Mouse (Mus musculus): ENCODE results near the gene Tuba4a. TPM values are rescaled to one million over a fixed set of nuclear protein-coding genes. Genes with fewer than 3 reads are reported as not detected.

The Tuba4a gene
- polyA plus RNA-seq (2014; fragmentation: Nextera tagmentation; extraction: Ambion mirVana), result 14.0 and 16.4 TPM in 2 replicates

DNA sequence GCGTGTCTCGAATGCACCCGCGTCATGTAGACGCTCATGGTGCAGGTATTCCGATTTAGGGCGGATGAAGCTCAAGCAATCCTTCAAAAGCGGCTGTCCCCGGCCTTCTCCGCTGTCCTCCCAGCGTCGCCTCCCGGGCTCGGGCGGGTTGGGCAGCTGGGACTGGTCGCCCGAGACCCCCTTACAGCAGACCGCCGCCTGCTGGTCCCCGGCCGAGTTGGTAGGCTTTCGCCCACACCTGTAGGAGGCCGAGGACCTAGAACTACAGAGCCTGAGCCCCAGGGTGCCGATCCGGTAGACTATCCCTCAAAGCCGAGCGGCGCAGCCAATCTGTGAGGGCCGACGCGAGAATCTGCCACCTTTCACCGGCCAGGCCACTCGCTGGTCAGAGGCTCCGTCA is at the start of gene Tuba4a:
TSS of gene Tuba4a (minus strand) at position 335 of the 400 bp plus-strand sequence.
- Histone ChIP-seq H3K4me3 (ENCODE audit: low read depth, low read length) (peak within 1 kb of the TSS; percentile 45), H3K36me3 (ENCODE audit: control insufficient read depth, insufficient read depth, low read length) (peaks cover 2% of the 10 kb centered on the region; the same call in 1 of the 2 replicates), H3K9me3 (ENCODE audit: control insufficient read depth, low read length) (no peaks in the 10 kb centered on the region), H3K27ac (replicated peaks; ENCODE audit: low read depth, low read length) (no peak within 1 kb of the TSS), H3K9ac (ENCODE audit: low read length) (peak within 1 kb of the TSS; percentile 40), H3K4me2 (ENCODE audit: low read depth, severe bottlenecking) (peak within 1 kb of the TSS; percentile 96), H3K27me3 (ENCODE audit: control insufficient read depth, insufficient read depth, low read length) (peaks cover 40% of the 10 kb centered on the region), H3K4me1 (ENCODE audit: control insufficient read depth, insufficient read depth, low read length) (peaks cover 17% of the 10 kb centered on the region)
- ATAC-seq (ENCODE audit: insufficient number of reproducible peaks, low FRiP score, low TSS enrichment, low read depth) (peak; percentile 44; the same call in 1 of the 2 replicates), DNase-seq (ENCODE audit: low spot score) (no peak)
- under 1% methylated on average over 34 of the region's 34 CpGs for WGBS

DNA sequence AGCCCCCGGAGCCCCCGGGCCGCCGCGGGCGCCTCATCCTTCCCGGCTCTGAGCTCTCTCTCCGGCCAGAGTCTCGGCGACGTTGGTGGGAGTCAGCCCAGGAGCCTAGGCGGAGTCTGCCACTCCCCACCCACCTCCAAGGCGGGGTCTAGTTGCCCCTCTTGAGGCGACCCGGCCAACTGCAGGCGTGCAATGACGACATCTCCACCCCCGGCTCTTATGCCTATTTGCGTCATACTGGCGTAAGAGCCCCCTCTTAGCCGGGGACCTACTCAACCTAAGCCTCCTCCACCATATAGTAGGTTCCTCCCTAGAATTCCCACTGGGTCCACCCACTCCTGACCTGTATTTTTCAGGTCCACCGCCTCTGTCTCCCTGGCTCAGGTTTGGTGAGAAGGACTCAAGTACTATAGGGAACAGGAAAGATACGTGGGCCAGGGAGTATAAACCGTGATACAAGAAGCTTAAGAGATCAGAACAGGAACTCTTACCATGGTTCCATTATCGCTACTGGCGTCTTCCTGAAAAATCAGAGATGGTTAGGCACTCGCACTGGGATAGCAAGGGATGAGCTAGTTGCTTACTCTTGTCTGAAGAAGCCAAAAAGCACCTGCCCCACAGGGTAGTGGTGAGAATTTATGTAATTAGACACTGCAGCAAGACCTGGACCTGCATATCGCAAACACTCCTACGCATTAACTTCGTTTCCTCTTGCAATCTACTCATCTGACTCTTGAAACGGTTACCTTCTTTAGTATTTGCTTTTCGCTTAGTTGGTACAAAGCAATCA is 44.6 kb upstream of the Tuba4a start, which contains the start of gene Ptprn:
TSS of gene Ptprn (minus strand) at position 412 of the 790 bp plus-strand sequence.
- DNase-seq (ENCODE audit: low spot score) (no peak), ATAC-seq (ENCODE audit: insufficient number of reproducible peaks, low FRiP score, low TSS enrichment, low read depth) (no peak)
- H3K4me2 ChIP-seq (ENCODE audit: low read depth, severe bottlenecking), result no peak within 1 kb of the TSS
- no peak within 1 kb of the TSS for H3K27ac ChIP-seq (replicated peaks; ENCODE audit: low read depth, low read length)
- H3K27me3 ChIP-seq (ENCODE audit: control insufficient read depth, insufficient read depth, low read length), result peaks cover 31% of the 10 kb centered on the region
- no peak within 1 kb of the TSS for H3K9ac ChIP-seq (ENCODE audit: low read length)
- H3K4me3 ChIP-seq (ENCODE audit: low read depth, low read length), result no peak within 1 kb of the TSS
- no peaks in the 10 kb centered on the region for H3K36me3 ChIP-seq (ENCODE audit: control insufficient read depth, insufficient read depth, low read length)
- H3K4me1 ChIP-seq (ENCODE audit: control insufficient read depth, insufficient read depth, low read length), result no peaks in the 10 kb centered on the region
- 11% methylated on average over 32 of the region's 32 CpGs for WGBS
- H3K9me3 ChIP-seq (ENCODE audit: control insufficient read depth, low read length), result no peaks in the 10 kb centered on the region

DNA sequence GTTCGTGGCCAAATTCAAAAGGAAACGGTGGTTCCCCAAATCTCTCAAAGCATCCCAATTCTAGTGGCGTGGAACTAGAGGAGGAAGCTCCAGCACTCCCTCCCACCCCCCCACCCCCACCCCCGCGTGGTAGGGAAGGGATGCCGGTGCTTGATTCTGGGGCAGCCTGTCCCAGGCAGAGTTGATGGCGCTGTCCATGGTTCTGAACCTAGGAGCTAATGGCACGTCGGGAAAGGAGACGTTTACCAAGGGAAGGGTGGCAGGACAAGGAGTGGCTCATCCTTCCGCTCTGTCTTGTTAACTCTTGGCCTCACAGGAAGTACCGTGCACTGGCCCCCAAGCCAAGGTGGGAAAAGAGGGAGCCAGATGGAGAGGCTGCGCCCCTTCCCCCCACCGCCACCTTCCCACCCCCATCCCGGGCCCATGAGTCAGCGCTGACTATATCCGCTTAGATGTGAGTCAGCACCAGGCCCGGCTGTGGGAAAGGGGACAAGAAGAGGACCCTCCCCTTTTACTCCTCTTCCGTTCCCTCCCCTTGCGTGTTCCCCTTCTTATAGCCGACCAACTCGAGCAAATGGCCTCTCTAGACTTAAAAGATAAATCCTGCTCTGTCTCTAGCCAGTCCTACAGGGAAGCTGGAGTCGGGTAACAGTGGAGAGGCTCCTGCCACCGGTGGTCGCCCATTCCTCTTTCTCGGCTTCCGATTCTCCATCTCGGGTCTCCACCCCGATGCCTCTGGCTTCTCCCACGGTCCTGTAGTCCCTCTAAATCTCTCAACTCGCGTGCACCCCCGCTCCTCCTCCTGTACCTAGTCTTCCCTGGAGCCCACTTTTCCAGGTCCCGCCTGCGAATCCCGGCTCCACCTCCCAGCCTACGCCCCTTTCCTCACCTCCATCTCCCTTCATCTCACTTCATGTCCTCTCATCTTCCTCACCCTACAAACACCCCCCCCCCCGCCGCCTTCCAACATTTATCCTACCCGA is 43.6 kb upstream of the Tuba4a start:
- Histone ChIP-seq H3K4me1 (ENCODE audit: control insufficient read depth, insufficient read depth, low read length) (no peaks in the 10 kb centered on the region), H3K9ac (ENCODE audit: low read length) (no peak overlapping the region), H3K36me3 (ENCODE audit: control insufficient read depth, insufficient read depth, low read length) (no peaks in the 10 kb centered on the region), H3K4me2 (ENCODE audit: low read depth, severe bottlenecking) (no peak overlapping the region), H3K27me3 (ENCODE audit: control insufficient read depth, insufficient read depth, low read length) (peaks cover 31% of the 10 kb centered on the region), H3K27ac (replicated peaks; ENCODE audit: low read depth, low read length) (no peak overlapping the region), H3K4me3 (ENCODE audit: low read depth, low read length) (no peak overlapping the region), H3K9me3 (ENCODE audit: control insufficient read depth, low read length) (no peaks in the 10 kb centered on the region)
- ATAC-seq (ENCODE audit: insufficient number of reproducible peaks, low FRiP score, low TSS enrichment, low read depth) (no peak), DNase-seq (ENCODE audit: low spot score) (peak; percentile 90)
- 2% methylated on average over 40 of the region's 40 CpGs for whole genome bisulfite sequencing

DNA sequence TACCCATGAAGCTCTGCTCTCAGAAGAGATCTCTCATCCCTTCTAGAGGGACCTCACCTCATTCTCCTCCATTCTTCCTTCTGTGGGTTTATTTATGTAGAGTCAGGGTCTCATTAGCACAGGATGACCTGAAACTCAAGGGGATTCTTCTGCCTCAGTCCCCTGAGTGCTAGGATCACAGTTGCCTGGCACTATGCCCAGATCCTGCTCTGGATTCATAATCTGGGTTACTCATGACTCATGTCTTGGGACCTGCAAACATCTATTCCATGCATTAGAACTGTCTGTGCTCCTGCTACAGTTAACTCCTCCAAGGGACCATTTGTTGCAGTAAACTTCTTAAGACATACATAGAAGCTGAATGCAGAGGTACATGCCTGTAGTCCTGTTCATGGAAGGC is 41.6 kb upstream of the Tuba4a start:
- no peak for ATAC-seq (ENCODE audit: insufficient number of reproducible peaks, low FRiP score, low TSS enrichment, low read depth)
- no peaks in the 10 kb centered on the region for H3K9me3 ChIP-seq (ENCODE audit: control insufficient read depth, low read length)
- no peak overlapping the region for H3K4me2 ChIP-seq (ENCODE audit: low read depth, severe bottlenecking)
- DNase-seq (ENCODE audit: low spot score), result no peak
- no peaks in the 10 kb centered on the region for H3K36me3 ChIP-seq (ENCODE audit: control insufficient read depth, insufficient read depth, low read length)
- peaks cover 31% of the 10 kb centered on the region for H3K27me3 ChIP-seq (ENCODE audit: control insufficient read depth, insufficient read depth, low read length)
- no peak overlapping the region for H3K27ac ChIP-seq (replicated peaks; ENCODE audit: low read depth, low read length)
- no peaks in the 10 kb centered on the region for H3K4me1 ChIP-seq (ENCODE audit: control insufficient read depth, insufficient read depth, low read length)
- no peak overlapping the region for H3K9ac ChIP-seq (ENCODE audit: low read length)
- H3K4me3 ChIP-seq (ENCODE audit: low read depth, low read length), result no peak overlapping the region

DNA sequence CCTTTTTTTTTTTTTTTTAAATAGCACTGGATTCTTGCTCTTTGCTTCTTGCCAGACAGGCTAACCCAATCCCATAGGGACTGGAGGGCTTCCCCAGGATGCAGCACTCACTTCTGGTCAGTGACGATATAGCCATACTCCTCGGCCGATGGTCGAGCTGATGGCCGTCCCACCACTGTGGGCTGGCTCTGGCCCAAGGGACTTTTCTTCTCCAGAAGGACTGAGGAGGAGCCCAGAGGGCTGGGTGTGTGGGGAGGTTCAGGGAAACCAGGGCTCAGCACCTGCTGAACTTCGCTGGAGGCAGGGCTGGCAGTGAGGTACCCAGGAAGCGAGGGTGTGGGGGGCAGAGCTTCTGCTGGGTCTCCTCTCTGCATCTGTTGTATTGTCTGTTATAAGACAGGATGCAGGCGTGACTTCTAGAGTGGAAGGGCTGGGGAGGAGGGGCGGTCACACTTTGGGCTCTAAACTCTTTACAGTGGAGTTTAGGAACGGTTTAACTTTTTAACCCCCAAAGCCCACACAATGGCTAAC is 35.9 kb upstream of the Tuba4a start:
- no peaks in the 10 kb centered on the region for H3K9me3 ChIP-seq (ENCODE audit: control insufficient read depth, low read length)
- H3K9ac ChIP-seq (ENCODE audit: low read length), result no peak overlapping the region
- H3K4me2 ChIP-seq (ENCODE audit: low read depth, severe bottlenecking), result no peak overlapping the region
- no peaks in the 10 kb centered on the region for H3K27me3 ChIP-seq (ENCODE audit: control insufficient read depth, insufficient read depth, low read length)
- no peak overlapping the region for H3K4me3 ChIP-seq (ENCODE audit: low read depth, low read length)
- H3K36me3 ChIP-seq (ENCODE audit: control insufficient read depth, insufficient read depth, low read length), result no peaks in the 10 kb centered on the region
- no peak overlapping the region for H3K27ac ChIP-seq (replicated peaks; ENCODE audit: low read depth, low read length)
- WGBS, result 71% methylated on average over 10 of the region's 10 CpGs
- H3K4me1 ChIP-seq (ENCODE audit: control insufficient read depth, insufficient read depth, low read length), result no peaks in the 10 kb centered on the region
- ATAC-seq (ENCODE audit: insufficient number of reproducible peaks, low FRiP score, low TSS enrichment, low read depth) (no peak), DNase-seq (ENCODE audit: low spot score) (no peak)

DNA sequence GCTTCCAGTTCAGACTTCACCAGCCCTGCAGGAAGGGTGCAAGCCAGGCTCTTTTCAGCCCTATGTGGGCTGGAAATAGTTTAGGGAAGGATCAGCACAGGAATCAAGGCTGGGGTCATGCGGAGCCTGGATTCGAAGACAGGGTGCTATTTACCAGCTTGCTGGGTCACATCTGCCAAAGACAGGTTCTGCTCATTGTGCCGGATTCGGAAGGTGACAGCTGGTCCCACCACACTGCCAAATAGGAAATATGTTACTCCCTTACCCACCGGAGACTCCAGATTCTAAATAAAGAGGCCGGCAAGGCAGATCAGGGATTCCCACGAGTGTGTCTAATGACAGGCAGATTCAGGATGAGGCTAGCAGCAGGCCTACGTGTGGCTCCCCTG is 35.0 kb upstream of the Tuba4a start:
- DNase-seq (ENCODE audit: low spot score), result no peak
- no peak for ATAC-seq (ENCODE audit: insufficient number of reproducible peaks, low FRiP score, low TSS enrichment, low read depth)
- Histone ChIP-seq H3K27ac (replicated peaks; ENCODE audit: low read depth, low read length) (no peak overlapping the region), H3K4me2 (ENCODE audit: low read depth, severe bottlenecking) (no peak overlapping the region), H3K36me3 (ENCODE audit: control insufficient read depth, insufficient read depth, low read length) (no peaks in the 10 kb centered on the region), H3K27me3 (ENCODE audit: control insufficient read depth, insufficient read depth, low read length) (no peaks in the 10 kb centered on the region), H3K9me3 (ENCODE audit: control insufficient read depth, low read length) (no peaks in the 10 kb centered on the region), H3K9ac (ENCODE audit: low read length) (no peak overlapping the region), H3K4me1 (ENCODE audit: control insufficient read depth, insufficient read depth, low read length) (no peaks in the 10 kb centered on the region), H3K4me3 (ENCODE audit: low read depth, low read length) (no peak overlapping the region)
- 73% methylated on average over 8 of the region's 8 CpGs for WGBS

DNA sequence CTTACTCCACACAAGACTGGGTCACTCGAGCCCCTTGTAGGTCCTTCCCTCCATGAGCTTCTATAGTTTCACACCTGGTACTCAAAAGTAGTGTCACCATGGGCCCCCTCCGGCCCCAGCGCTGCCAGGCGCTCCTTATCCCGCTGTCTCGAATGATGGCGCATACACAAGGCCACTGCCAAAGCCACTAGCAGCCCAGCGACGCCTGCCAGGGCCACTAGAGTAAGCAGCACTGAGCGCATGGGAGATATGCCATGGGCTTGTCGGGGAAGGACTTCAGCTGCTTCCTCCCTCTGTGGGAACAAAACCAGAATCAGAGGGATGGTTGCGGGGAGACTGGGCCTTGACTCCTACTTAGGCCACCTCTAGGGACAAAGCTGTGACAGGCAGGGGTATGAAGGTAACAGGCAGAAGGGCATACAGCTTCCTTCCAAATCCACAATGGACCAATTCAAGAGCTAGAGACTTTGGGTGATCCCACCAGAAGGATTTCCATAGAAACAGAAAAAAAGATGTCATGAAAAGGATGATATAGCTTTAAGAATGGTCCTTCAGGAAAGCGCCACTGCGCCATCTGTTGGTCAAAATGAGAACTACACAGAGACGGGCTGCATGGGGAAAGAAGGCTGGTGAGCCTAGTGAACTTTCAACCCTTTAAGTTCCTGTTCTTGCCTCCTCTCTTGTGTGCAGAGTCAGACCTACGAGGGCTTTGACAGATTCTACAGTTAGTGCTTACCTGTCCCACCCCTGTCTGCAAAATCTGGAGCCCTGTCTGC is 34.4 kb upstream of the Tuba4a start:
- Histone ChIP-seq H3K27ac (replicated peaks; ENCODE audit: low read depth, low read length) (no peak overlapping the region), H3K36me3 (ENCODE audit: control insufficient read depth, insufficient read depth, low read length) (no peaks in the 10 kb centered on the region), H3K9me3 (ENCODE audit: control insufficient read depth, low read length) (no peaks in the 10 kb centered on the region), H3K4me2 (ENCODE audit: low read depth, severe bottlenecking) (no peak overlapping the region), H3K9ac (ENCODE audit: low read length) (no peak overlapping the region), H3K27me3 (ENCODE audit: control insufficient read depth, insufficient read depth, low read length) (no peaks in the 10 kb centered on the region), H3K4me1 (ENCODE audit: control insufficient read depth, insufficient read depth, low read length) (no peaks in the 10 kb centered on the region), H3K4me3 (ENCODE audit: low read depth, low read length) (no peak overlapping the region)
- 64% methylated on average over 16 of the region's 16 CpGs for WGBS
- DNase-seq (ENCODE audit: low spot score), result peak; percentile 89
- ATAC-seq (ENCODE audit: insufficient number of reproducible peaks, low FRiP score, low TSS enrichment, low read depth), result no peak
